In the genomic region with DNA sequence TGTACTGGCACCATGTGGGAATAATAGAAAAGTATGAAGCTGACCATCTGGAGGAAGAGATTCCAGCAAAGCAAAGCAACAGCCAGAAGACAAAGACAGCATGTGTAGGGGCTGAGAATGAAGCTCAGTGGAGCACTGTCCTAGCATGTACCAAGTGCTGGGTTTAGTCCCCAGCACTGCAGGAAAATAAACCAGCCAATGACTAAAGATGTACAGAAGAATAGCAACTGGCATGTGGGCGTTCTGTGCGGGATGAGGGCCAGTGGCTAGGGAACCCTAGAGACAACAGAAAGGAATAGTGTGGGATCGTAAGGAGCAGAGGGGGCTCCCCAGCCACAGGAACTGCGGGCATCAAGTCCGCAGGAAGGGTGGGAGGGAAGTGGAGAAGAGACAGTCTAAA, we compare ENCODE assay signal across 23 mouse cellular contexts. TPM values are rescaled to one million over a fixed set of nuclear protein-coding genes. Genes with fewer than 3 reads are reported as not detected.
A peak's percentile ranks its signal among the peaks of the same experiment; 100 is the strongest.
DNase-seq lines count a peak whose midpoint lies in the region; ATAC-seq and TF ChIP-seq lines count a peak whose summit lies in the region.
"Had no signal": no experiment of that assay in that cellular context is flagged by ENCODE, and none has a peak within 500 bp of the region (broad histone marks: within the 10 kb centered on the region; RNA-seq: fewer than 3 reads in every experiment).

No protein-coding gene starts in this region.

- 96% methylated on average over 5 of the region's 5 CpGs for WGBS in midbrain, embryonic 11.5 days

- intact Hi-C loops in left cerebral cortex, adult 2 months (cut with DNase I), result no loop called here
- intact Hi-C loops in left cerebral cortex, postnatal 10 days (cut with DNase I), result no loop called here

- no peaks in the 10 kb centered on the region for H3K9me3 ChIP-seq in midbrain, embryonic 11.5 days (ENCODE audit: control insufficient read depth, low read length)
- H3K9me3 ChIP-seq: embryonic facial prominence, embryonic 10.5 days; forebrain, embryonic 13.5 days; heart, embryonic 15.5 days had no signal

- H3K4me3 ChIP-seq in left cerebral cortex, adult 2 months, result no peak overlapping the region
- no peak overlapping the region for H3K4me3 ChIP-seq in midbrain, embryonic 11.5 days (ENCODE audit: low read depth, low read length)
- H3K4me3 ChIP-seq: embryonic facial prominence, embryonic 10.5 days; forebrain, embryonic 13.5 days; heart, adult 2 months; heart, embryonic 15.5 days had no signal

- H3K4me2 ChIP-seq in midbrain, embryonic 11.5 days, result no peak overlapping the region
- H3K4me2 ChIP-seq: forebrain, embryonic 13.5 days; heart, embryonic 11.5 days; heart, embryonic 15.5 days; hindbrain, embryonic 14.5 days had no signal

- ATAC-seq in midbrain, embryonic 11.5 days (ENCODE audit: low FRiP score), result no peak
- ATAC-seq: activated CD4-positive, CD25-positive, alpha-beta regulatory T cell, adult 4 months; forebrain, embryonic 13.5 days; Patski had no signal

- H3K4me1 ChIP-seq in midbrain, embryonic 11.5 days (ENCODE audit: control insufficient read depth, insufficient read depth, low read length), result no peaks in the 10 kb centered on the region
- H3K4me1 ChIP-seq: embryonic facial prominence, embryonic 10.5 days; forebrain, embryonic 13.5 days; heart, embryonic 15.5 days had no signal

- no peaks in the 10 kb centered on the region for H3K27me3 ChIP-seq in midbrain, embryonic 11.5 days (ENCODE audit: control insufficient read depth, insufficient read depth, low read length)
- H3K27me3 ChIP-seq: CH12.LX; forebrain, embryonic 13.5 days; heart, embryonic 15.5 days; Patski had no signal

- no peak for TF ChIP-seq CTCF in left cerebral cortex, adult 2 months (IDR thresholded peaks at IDR 0.05)

- H3K27ac ChIP-seq in left cerebral cortex, adult 2 months, result peak overlapping the region; percentile 44
- H3K27ac ChIP-seq in midbrain, embryonic 11.5 days (ENCODE audit: low read depth, low read length), result no peak overlapping the region
- H3K27ac ChIP-seq: embryonic facial prominence, embryonic 10.5 days; forebrain, embryonic 13.5 days; heart, adult 2 months; heart, embryonic 15.5 days; hindbrain, embryonic 14.5 days had no signal

- DNase-seq in layer of hippocampus, adult 11-12 months (ENCODE audit: low spot score), result peak; percentile 13
- DNase-seq in layer of hippocampus, postnatal 25 days (ENCODE audit: extremely low spot score in 1 of 2, low spot score in 1 of 2), result no peak
- DNase-seq in left cerebral cortex, adult 2 months (ENCODE audit: extremely low spot score in 1 of 2, low spot score in 2 of 2), result peak in 1 of 2 experiments; percentile 38
- DNase-seq in left cerebral cortex, postnatal 10 days (ENCODE audit: extremely low spot score in 1 of 2, low spot score in 2 of 2), result no peak
- DNase-seq in right cerebral cortex, postnatal 25 days, result peak; percentile 23
- DNase-seq in right cerebral cortex, postnatal 4 days, result no peak
- DNase-seq in telencephalon, adult 2 months (ENCODE audit: low read depth, low spot score), result peak; percentile 67
- DNase-seq in midbrain, embryonic 11.5 days (ENCODE audit: low spot score, missing footprints), result no peak
- DNase-seq: adrenal gland, postnatal 14 days; cerebellum, adult 18-20 months; cerebellum, postnatal 10 days; gastrocnemius, postnatal 14 days; heart, adult 2 months; heart, postnatal 14 days had no signal

- H3K36me3 ChIP-seq in midbrain, embryonic 11.5 days (ENCODE audit: control insufficient read depth, insufficient read depth, low read length), result peaks cover 5% of the 10 kb centered on the region

- H3K9ac ChIP-seq in midbrain, embryonic 11.5 days (ENCODE audit: low read length), result no peak overlapping the region
- H3K9ac ChIP-seq: forebrain, embryonic 13.5 days; forebrain, postnatal 0 days; heart, embryonic 15.5 days; hindbrain, embryonic 14.5 days had no signal

RNA-seq across cellular contexts. Expression of gene Frat2, which starts 21.4 kb away (rescaled TPM):
- total RNA-seq in layer of hippocampus, postnatal 25 days (2021), result 10 to 100 TPM; 13.9 to 14.9 TPM
- total RNA-seq in left cerebral cortex, adult 2 months (2021), result 1 to 10 TPM; 7.7 to 8.4 TPM
- total RNA-seq in left cerebral cortex, postnatal 10 days (2021), result 10 to 100 TPM; 11.0 to 11.6 TPM
- 6.6 and 7.2 TPM in 2 replicates for polyA plus RNA-seq in midbrain, embryonic 11.5 days (2014; fragmentation: Nextera tagmentation; extraction: Ambion mirVana)

RNA-seq across cellular contexts. Expression of gene Rrp12, which starts 26.7 kb away (rescaled TPM):
- 10 to 100 TPM; 32.9 to 33.5 TPM for total RNA-seq in layer of hippocampus, postnatal 25 days (2021)
- total RNA-seq in left cerebral cortex, adult 2 months (2021), result 10 to 100 TPM; 33.0 to 34.1 TPM
- total RNA-seq in left cerebral cortex, postnatal 10 days (2021), result 10 to 100 TPM; 38.5 to 40.3 TPM
- polyA plus RNA-seq in midbrain, embryonic 11.5 days (2014; fragmentation: Nextera tagmentation; extraction: Ambion mirVana), result 13.2 and 14.7 TPM in 2 replicates

RNA-seq across cellular contexts. Expression of gene Frat1, which starts 39.5 kb away (rescaled TPM):
- 10 to 100 TPM; 22.4 to 24.8 TPM for total RNA-seq in layer of hippocampus, postnatal 25 days (2021)
- 10 to 100 TPM; 14.5 to 17.7 TPM for total RNA-seq in left cerebral cortex, adult 2 months (2021)
- 10 to 100 TPM; 17.5 to 19.1 TPM for total RNA-seq in left cerebral cortex, postnatal 10 days (2021)
- 9.7 and 10.1 TPM in 2 replicates for polyA plus RNA-seq in midbrain, embryonic 11.5 days (2014; fragmentation: Nextera tagmentation; extraction: Ambion mirVana)

RNA-seq across cellular contexts. Expression of gene Pgam1, which starts 42.4 kb away (rescaled TPM):
- 100 to 1,000 TPM; 510 to 584 TPM for total RNA-seq in layer of hippocampus, postnatal 25 days (2021)
- 100 to 1,000 TPM; 539 to 569 TPM for total RNA-seq in left cerebral cortex, adult 2 months (2021)
- total RNA-seq in left cerebral cortex, postnatal 10 days (2021), result 100 to 1,000 TPM; 526 to 534 TPM
- 730 and 785 TPM in 2 replicates for polyA plus RNA-seq in midbrain, embryonic 11.5 days (2014; fragmentation: Nextera tagmentation; extraction: Ambion mirVana)

Comparison
In these comparisons a context has a peak if more than half of its experiments do, and no peak if none do; other contexts are left out.
1. DNase-seq: peak in layer of hippocampus, adult 11-12 months (single experiment), right cerebral cortex, postnatal 25 days (single experiment) and telencephalon, adult 2 months (single experiment); none in layer of hippocampus, postnatal 25 days (0 of 2), left cerebral cortex, postnatal 10 days (0 of 2), right cerebral cortex, postnatal 4 days (single experiment) and midbrain, embryonic 11.5 days (single experiment).